Mouse (Mus musculus) liver, adult 2 months (tissue): ENCODE results near the gene Uqcc3. TPM values are rescaled to one million over a fixed set of nuclear protein-coding genes. Genes with fewer than 3 reads are reported as not detected.

Source experiments
- DNase-seq: peaks from one replicate; pipeline ENCODE4 v3.0.0-alpha.2; 2011; ENCODE audit warnings: low read depth, low spot score; ENCODE audit errors: extremely low read depth
- H3K27ac ChIP-seq: fragments of 200-500 bp; replicated peaks from 2 replicates; pipeline ENCODE4 v1.5.1; 2012; ENCODE audit warnings: low read depth, mild to moderate bottlenecking, control low read depth, inconsistent platforms, low read length; ENCODE audit not compliant: insufficient read depth
- H3K27me3 ChIP-seq: fragments of 200-500 bp; 2 replicates; pipeline ENCODE4 v1.6.1; 2012; ENCODE audit warnings: mild to moderate bottlenecking, moderate library complexity, low read length, inconsistent platforms; ENCODE audit not compliant: control insufficient read depth, insufficient read depth
- H3K36me3 ChIP-seq: fragments of 200-500 bp; 2 replicates; pipeline ENCODE4 v1.6.1; 2012; ENCODE audit warnings: low read length, inconsistent platforms; ENCODE audit not compliant: control insufficient read depth, insufficient read depth
- H3K4me1 ChIP-seq: fragments of 200-500 bp; 2 replicates; pipeline ENCODE4 v1.6.1; 2011; ENCODE audit warnings: low read length; ENCODE audit not compliant: control insufficient read depth, insufficient read depth
- H3K4me3 ChIP-seq: fragments of 200-500 bp; 2 replicates; pipeline ENCODE4 v1.5.1; 2011; ENCODE audit warnings: low read depth, mild to moderate bottlenecking, control low read depth, low read length, moderate library complexity; ENCODE audit not compliant: insufficient read depth
- H3K79me2 ChIP-seq: fragments of 200-500 bp; 2 replicates; pipeline ENCODE4 v1.6.1; 2012; ENCODE audit warnings: inconsistent platforms, mild to moderate bottlenecking, low read length, moderate library complexity; ENCODE audit not compliant: control insufficient read depth, insufficient read depth
- H3K9ac ChIP-seq: fragments of 200-500 bp; 2 replicates; pipeline ENCODE4 v1.6.1; 2012; ENCODE audit warnings: low read depth, mild to moderate bottlenecking, control low read depth, inconsistent platforms, low read length
- CTCF ChIP-seq: fragments of 200-500 bp; IDR thresholded peaks from 2 replicates; pipeline ENCODE4 v1.5.1; 2011; ENCODE audit warnings: low read depth, low read length, control low read depth
- POLR2A ChIP-seq: fragments of 200-500 bp; IDR thresholded peaks from 2 replicates; pipeline ENCODE4 v1.6.1; 2011; ENCODE audit warnings: low read length, control low read depth; ENCODE audit not compliant: insufficient read depth; ENCODE audit errors: extremely low read depth
- WGBS: fragments of 180-500 bp; shearing (Covaris S2); methylation state at CpG from one replicate; pipeline ENCODE4 v1.1.7; 2018; 5-methylcytosine and 5-hydroxymethylcytosine counted together
- polyA plus RNA-seq: library from polyadenylated mRNA; depleted of rRNA; stranded (reverse); fragments of >200 nt; gene quantifications from 2 replicates; pipeline ENCODE4 v1.2.3, GENCODE M21; 2012; rRNA removed
- total RNA-seq: library from RNA; depleted of rRNA; stranded (reverse); fragments of >200 nt; gene quantifications from 2 replicates; pipeline ENCODE4 v1.2.3, GENCODE M21; 2014; rRNA removed

Gene Uqcc3
- total and polyA plus RNA-seq, 2 experiments, result 27.7 to 32.6 TPM

GRCm38 (mm10) chr19:8832971-8833370, 47.8 kb downstream of the Uqcc3 start:
- Histone ChIP-seq H3K4me3 (no peak overlapping the region), H3K4me1 (0 out of 2 replicates have a peak, but pooled peaks cover under 1% of the 10 kb centered on the region), H3K79me2 (no peaks in the 10 kb centered on the region), H3K36me3 (peaks cover 58% of the 10 kb centered on the region), H3K27ac (no peak overlapping the region), H3K9ac (no peak overlapping the region), H3K27me3 (no peaks in the 10 kb centered on the region)
- TF ChIP-seq CTCF (no peak), POLR2A (no peak)
- 81% methylated on average over 4 of the region's 4 CpGs for WGBS
- DNase-seq, result no peak

GRCm38 (mm10) chr19:8831262-8831661, 49.5 kb downstream of the Uqcc3 start:
- Histone ChIP-seq H3K27ac (no peak overlapping the region), H3K9ac (no peak overlapping the region), H3K27me3 (no peaks in the 10 kb centered on the region), H3K36me3 (peaks cover 74% of the 10 kb centered on the region), H3K4me1 (no peaks in the 10 kb centered on the region), H3K79me2 (no peaks in the 10 kb centered on the region), H3K4me3 (no peak overlapping the region)
- DNase-seq, result no peak
- TF ChIP-seq CTCF, result no peak
- no peak for TF ChIP-seq POLR2A
- WGBS, result 93% methylated on average over 11 of the region's 11 CpGs

DNA sequence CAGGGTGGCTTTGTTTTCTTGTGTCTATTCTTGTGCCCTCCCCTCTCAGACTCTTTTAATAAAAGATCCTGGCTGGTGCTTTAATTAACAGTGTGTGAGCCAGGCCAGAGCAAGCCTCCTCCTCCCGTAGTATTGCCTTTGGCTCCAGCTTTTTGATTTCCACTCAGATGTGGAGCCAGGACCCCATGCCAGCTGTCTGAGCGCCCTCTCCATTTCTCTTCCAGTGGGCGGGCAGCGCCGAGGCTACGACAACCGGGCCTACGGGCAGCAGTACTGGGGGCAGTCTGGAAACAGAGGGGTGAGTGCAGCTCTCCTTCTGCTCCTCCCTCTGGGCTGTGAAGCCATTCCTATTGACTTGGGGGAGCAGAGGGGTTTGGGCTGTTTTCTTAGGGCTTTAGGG, 50.1 kb downstream of the Uqcc3 start:
- H3K4me3 ChIP-seq, result no peak overlapping the region
- H3K4me1 ChIP-seq, result no peaks in the 10 kb centered on the region
- no peak for DNase-seq
- WGBS, result 95% methylated on average over 8 of the region's 8 CpGs
- H3K27ac ChIP-seq, result no peak overlapping the region
- H3K79me2 ChIP-seq, result no peaks in the 10 kb centered on the region
- H3K9ac ChIP-seq, result no peak overlapping the region
- TF ChIP-seq POLR2A (no peak), CTCF (no peak)
- H3K27me3 ChIP-seq, result no peaks in the 10 kb centered on the region
- H3K36me3 ChIP-seq, result peaks cover 80% of the 10 kb centered on the region

Other genes with a start within 250 kb of the Uqcc3 start
Only the 30 nearest of the 32 such genes appear.
- 30.2 and 37.6 TPM in 2 replicates for gene Slc3a2, start 157.6 kb downstream of the Uqcc3 start, total RNA-seq
- 62.9 and 71.6 TPM in 2 replicates for gene Slc3a2, start 157.6 kb downstream of the Uqcc3 start, polyA plus RNA-seq
- gene Wdr74, start 145.1 kb downstream of the Uqcc3 start, total RNA-seq, result 12.5 and 16.6 TPM in 2 replicates
- gene Wdr74, start 145.1 kb downstream of the Uqcc3 start, polyA plus RNA-seq, result 23.8 and 28.9 TPM in 2 replicates
- 0.83 TPM in 1 of 2 replicates, not detected in the other for gene 1700092M07Rik, start 140.2 kb downstream of the Uqcc3 start, total RNA-seq
- gene 1700092M07Rik, start 140.2 kb downstream of the Uqcc3 start, polyA plus RNA-seq, result not detected in 2 replicates
- gene Stx5a, start 139.5 kb downstream of the Uqcc3 start, total RNA-seq, result 43.5 and 46.8 TPM in 2 replicates
- gene Stx5a, start 139.5 kb downstream of the Uqcc3 start, polyA plus RNA-seq, result 42.0 and 62.1 TPM in 2 replicates
- 16.2 and 22.3 TPM in 2 replicates for gene Nxf1, start 123.8 kb downstream of the Uqcc3 start, total RNA-seq
- gene Nxf1, start 123.8 kb downstream of the Uqcc3 start, polyA plus RNA-seq, result 27.3 and 43.1 TPM in 2 replicates
- 50.3 and 66.9 TPM in 2 replicates for gene Tmem223, start 109.9 kb downstream of the Uqcc3 start, total RNA-seq
- gene Tmem223, start 109.9 kb downstream of the Uqcc3 start, polyA plus RNA-seq, result 93.1 and 122 TPM in 2 replicates
- gene Tmem179b, start 106.5 kb downstream of the Uqcc3 start, total RNA-seq, result 28.4 and 29.8 TPM in 2 replicates
- 68.8 and 85.1 TPM in 2 replicates for gene Tmem179b, start 106.5 kb downstream of the Uqcc3 start, polyA plus RNA-seq
- 4.7 and 5.2 TPM in 2 replicates for gene Taf6l, start 94.5 kb downstream of the Uqcc3 start, total RNA-seq
- 5.1 and 5.3 TPM in 2 replicates for gene Taf6l, start 94.5 kb downstream of the Uqcc3 start, polyA plus RNA-seq
- 25.2 and 26.6 TPM in 2 replicates for gene Polr2g, start 82.3 kb downstream of the Uqcc3 start, total RNA-seq
- gene Polr2g, start 82.3 kb downstream of the Uqcc3 start, polyA plus RNA-seq, result 12.9 and 13.2 TPM in 2 replicates
- gene Zbtb3, start 78.4 kb downstream of the Uqcc3 start, total RNA-seq, result 0.20 and 0.37 TPM in 2 replicates
- 0.31 and 0.43 TPM in 2 replicates for gene Zbtb3, start 78.4 kb downstream of the Uqcc3 start, polyA plus RNA-seq
- 15.6 and 18.5 TPM in 2 replicates for gene Ttc9c, start 61.6 kb downstream of the Uqcc3 start, total RNA-seq
- gene Ttc9c, start 61.6 kb downstream of the Uqcc3 start, polyA plus RNA-seq, result 8.1 and 8.3 TPM in 2 replicates
- 19.5 and 19.6 TPM in 2 replicates for gene Hnrnpul2, start 60.9 kb downstream of the Uqcc3 start, total RNA-seq
- gene Hnrnpul2, start 60.9 kb downstream of the Uqcc3 start, polyA plus RNA-seq, result 11.2 and 11.6 TPM in 2 replicates
- 6.1 and 8.2 TPM in 2 replicates for gene AC129217.1, start 51.1 kb downstream of the Uqcc3 start, total RNA-seq
- 1.7 TPM in 1 of 2 replicates, not detected in the other for gene AC129217.1, start 51.1 kb downstream of the Uqcc3 start, polyA plus RNA-seq
- gene Bscl2, start 43.5 kb downstream of the Uqcc3 start, total RNA-seq, result 27.7 and 30.5 TPM in 2 replicates
- gene Bscl2, start 43.5 kb downstream of the Uqcc3 start, polyA plus RNA-seq, result 131 and 137 TPM in 2 replicates
- gene Gng3, start 41.7 kb downstream of the Uqcc3 start, total RNA-seq, result not detected in 2 replicates
- gene Gng3, start 41.7 kb downstream of the Uqcc3 start, polyA plus RNA-seq, result 0.05 TPM in 1 of 2 replicates, not detected in the other
- 0.07 and 0.09 TPM in 2 replicates for gene Lrrn4cl, start 30.2 kb downstream of the Uqcc3 start, total RNA-seq
- 0.06 and 0.07 TPM in 2 replicates for gene Lrrn4cl, start 30.2 kb downstream of the Uqcc3 start, polyA plus RNA-seq
- 82.7 and 88.4 TPM in 2 replicates for gene Ubxn1, start 9.4 kb downstream of the Uqcc3 start, total RNA-seq
- gene Ubxn1, start 9.4 kb downstream of the Uqcc3 start, polyA plus RNA-seq, result 128 and 133 TPM in 2 replicates
- gene Lbhd1, start 2.8 kb upstream of the Uqcc3 start, total RNA-seq, result 2.5 and 3.4 TPM in 2 replicates
- 1.2 and 1.3 TPM in 2 replicates for gene Lbhd1, start 2.8 kb upstream of the Uqcc3 start, polyA plus RNA-seq
- not detected in 2 replicates for gene Gm49403, start 3.0 kb upstream of the Uqcc3 start, total RNA-seq
- gene Gm49403, start 3.0 kb upstream of the Uqcc3 start, polyA plus RNA-seq, result not detected in 2 replicates
- 23.5 and 34.0 TPM in 2 replicates for gene 1810009A15Rik, start 7.9 kb upstream of the Uqcc3 start, total RNA-seq
- gene 1810009A15Rik, start 7.9 kb upstream of the Uqcc3 start, polyA plus RNA-seq, result 10.8 and 13.6 TPM in 2 replicates
- gene Gm49416, start 8.0 kb upstream of the Uqcc3 start, total RNA-seq, result 3.4 TPM in 1 of 2 replicates, not detected in the other
- gene Gm49416, start 8.0 kb upstream of the Uqcc3 start, polyA plus RNA-seq, result 1.1 TPM in 1 of 2 replicates, not detected in the other
- gene Ints5, start 12.1 kb upstream of the Uqcc3 start, total RNA-seq, result 3.8 and 5.6 TPM in 2 replicates
- gene Ints5, start 12.1 kb upstream of the Uqcc3 start, polyA plus RNA-seq, result 13.2 and 15.9 TPM in 2 replicates
- gene Ganab, start 17.1 kb upstream of the Uqcc3 start, total RNA-seq, result 111 and 132 TPM in 2 replicates
- 127 and 140 TPM in 2 replicates for gene Ganab, start 17.1 kb upstream of the Uqcc3 start, polyA plus RNA-seq
- 16.8 and 22.6 TPM in 2 replicates for gene B3gat3, start 39.5 kb upstream of the Uqcc3 start, total RNA-seq
- gene B3gat3, start 39.5 kb upstream of the Uqcc3 start, polyA plus RNA-seq, result 88.7 and 101 TPM in 2 replicates
- gene Rom1, start 48.4 kb upstream of the Uqcc3 start, total RNA-seq, result 1.7 and 2.3 TPM in 2 replicates
- gene Rom1, start 48.4 kb upstream of the Uqcc3 start, polyA plus RNA-seq, result 5.0 and 7.8 TPM in 2 replicates
- 7.4 and 7.9 TPM in 2 replicates for gene Eml3, start 48.6 kb upstream of the Uqcc3 start, total RNA-seq
- gene Eml3, start 48.6 kb upstream of the Uqcc3 start, polyA plus RNA-seq, result 20.2 and 26.2 TPM in 2 replicates
- 25.6 and 27.1 TPM in 2 replicates for gene Mta2, start 61.0 kb upstream of the Uqcc3 start, total RNA-seq
- 11.2 and 12.1 TPM in 2 replicates for gene Mta2, start 61.0 kb upstream of the Uqcc3 start, polyA plus RNA-seq
- 6.0 and 6.2 TPM in 2 replicates for gene Tut1, start 72.9 kb upstream of the Uqcc3 start, total RNA-seq
- gene Tut1, start 72.9 kb upstream of the Uqcc3 start, polyA plus RNA-seq, result 9.6 and 14.6 TPM in 2 replicates
- 101 and 117 TPM in 2 replicates for gene Eef1g, start 86.1 kb upstream of the Uqcc3 start, total RNA-seq
- gene Eef1g, start 86.1 kb upstream of the Uqcc3 start, polyA plus RNA-seq, result 99.1 and 107 TPM in 2 replicates
- gene Ahnak, start 108.4 kb upstream of the Uqcc3 start, total RNA-seq, result 10.3 and 10.9 TPM in 2 replicates
- gene Ahnak, start 108.4 kb upstream of the Uqcc3 start, polyA plus RNA-seq, result 0.90 and 1.2 TPM in 2 replicates